Mouse (Mus musculus): ENCODE data around the gene Ttbk1.
"Not testable (repeated sequence)": the region's sequence is repeated elsewhere in the genome, so short reads cannot be mapped to it uniquely, and the experiment has no call there.

Ttbk1 gene

GRCm38 (mm10) chr17:46487431-46487830 lies at the start of gene Ttbk1:
TSS of gene Ttbk1 (minus strand) at chr17:46487675.
- no peak for DNase-seq

- DNase-seq = peak; percentile 57 to 78
Measured at GRCm38 (mm10) chr17:46525579-46526307, 38.3 kb upstream of the Ttbk1 start.

DNA sequence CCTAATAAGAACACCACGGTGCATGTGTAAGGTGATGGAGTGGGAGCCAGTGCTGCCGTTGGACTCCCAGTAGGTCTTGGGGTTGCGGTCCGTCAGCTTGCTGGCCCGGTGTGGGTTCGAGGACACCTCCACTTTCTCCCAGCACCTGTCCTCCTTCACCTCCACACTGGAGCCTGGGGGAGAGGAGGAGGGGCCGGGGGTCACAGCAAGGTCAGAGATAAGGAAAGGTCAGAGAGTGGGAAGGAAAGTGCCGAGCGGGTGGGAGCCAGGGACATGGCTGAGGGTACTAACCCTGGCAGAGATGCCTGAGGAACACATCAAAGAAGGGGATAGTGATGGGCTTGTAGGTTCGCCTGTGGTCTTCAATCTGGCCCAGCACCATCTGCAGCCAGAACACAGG lies 37.6 kb upstream of the Ttbk1 start:
- no peak for DNase-seq

DNA sequence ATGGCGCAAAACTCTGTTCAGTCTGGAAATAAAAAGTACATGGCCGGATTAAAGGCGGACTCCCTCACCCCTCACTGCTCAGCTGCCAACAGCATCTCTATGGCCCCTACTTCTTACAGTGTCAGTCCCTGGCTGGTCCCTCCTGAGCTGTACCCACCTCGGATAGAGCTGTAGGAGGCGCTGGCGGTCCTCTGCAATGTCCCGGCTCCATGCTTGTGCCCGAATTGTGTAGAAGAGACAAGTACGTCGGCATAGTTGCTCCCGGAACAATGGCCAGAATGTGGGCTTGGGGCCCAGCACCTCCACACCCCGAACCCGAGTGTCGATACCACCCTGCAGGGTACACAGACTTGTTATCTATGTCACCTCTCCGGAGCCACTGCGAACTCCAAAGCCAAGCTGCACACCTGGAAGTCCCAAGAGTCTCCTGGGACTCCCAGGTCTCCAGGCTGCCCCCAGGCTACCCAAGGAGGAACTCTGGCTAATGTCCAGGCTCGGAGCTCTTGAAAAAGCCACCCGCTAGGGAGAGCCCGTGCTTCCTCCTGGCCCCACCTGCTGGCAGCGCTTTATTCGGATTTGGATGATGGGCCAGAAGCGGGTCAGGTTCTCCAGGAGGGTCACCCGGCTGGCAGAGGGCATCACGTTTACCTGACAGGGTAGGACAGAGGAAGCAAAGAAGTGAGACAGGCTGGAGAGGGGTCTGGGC lies 34.6 kb upstream of the Ttbk1 start:
- peak; percentile 30 to 59 for DNase-seq

DNA sequence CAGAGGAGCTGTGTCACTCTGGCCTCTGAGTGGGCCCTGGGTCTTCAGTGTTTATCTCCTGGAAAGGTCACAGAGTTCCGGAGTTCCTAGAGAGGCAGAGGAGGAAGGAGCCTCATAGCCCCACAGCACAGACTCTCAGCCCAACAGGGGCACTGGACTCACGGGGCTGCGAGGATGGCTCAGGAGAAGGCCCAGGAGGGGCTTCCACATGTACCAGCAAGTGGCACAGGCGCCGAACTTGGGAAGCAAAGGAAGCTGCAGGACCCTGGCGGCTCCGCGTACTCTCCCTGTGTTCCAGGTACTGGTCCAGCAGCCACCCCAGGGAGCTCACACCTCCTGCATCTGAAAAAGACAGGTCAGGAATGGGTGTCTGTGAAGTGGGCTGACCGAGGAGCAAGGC lies 33.7 kb upstream of the Ttbk1 start:
- DNase-seq = no peak

DNA sequence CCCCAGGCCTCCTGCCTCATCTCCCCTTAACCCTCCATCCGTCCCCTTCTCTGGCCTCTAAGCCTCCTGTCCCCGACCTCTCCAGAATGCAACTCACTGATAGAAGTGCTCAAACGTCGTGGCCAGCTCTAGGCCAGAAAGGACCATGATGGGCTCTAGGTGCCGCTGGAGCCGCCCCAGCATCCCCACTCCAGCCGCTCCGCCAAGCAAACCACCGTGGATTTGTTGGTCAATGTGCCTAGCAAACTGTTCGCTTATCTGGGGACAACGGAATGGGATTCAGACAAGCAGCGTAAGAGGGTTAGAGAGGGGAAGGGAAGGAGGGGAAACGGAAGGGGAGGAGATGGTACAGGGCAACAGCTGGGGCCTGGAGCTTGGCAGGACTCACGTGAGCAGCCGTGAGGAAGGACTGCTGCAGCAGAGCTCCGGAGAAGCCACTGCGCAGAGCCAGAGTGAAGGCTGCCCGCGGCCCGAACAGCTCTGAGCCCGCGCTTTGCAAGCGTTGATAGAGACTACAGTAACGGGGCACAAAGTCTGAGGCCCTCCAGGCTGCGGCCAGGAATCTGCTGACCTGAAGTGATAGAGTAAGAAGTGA lies 33.0 kb upstream of the Ttbk1 start:
- no peak for DNase-seq

DNA sequence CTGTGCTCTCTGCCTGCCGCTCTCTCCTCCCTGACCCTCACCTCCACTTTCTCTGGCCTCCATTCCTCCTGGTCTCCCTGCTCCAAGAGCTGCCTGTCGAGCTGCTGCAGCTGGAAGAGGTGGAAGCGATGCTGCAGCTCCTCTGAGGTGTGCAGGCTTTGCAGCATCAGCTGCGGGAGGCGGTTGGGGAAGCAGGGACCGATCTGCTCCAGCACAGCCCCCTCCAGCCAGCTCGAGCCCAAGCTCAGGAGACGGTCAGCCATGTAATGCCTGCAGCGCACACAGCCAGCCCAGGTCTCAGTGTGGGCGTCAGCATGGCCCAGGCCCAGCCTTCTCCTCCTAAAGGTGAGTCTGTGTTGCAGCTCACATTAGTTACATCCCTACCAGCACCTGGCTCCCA lies 32.5 kb upstream of the Ttbk1 start:
- no peak for DNase-seq

- no peak for DNase-seq
Measured at GRCm38 (mm10) chr17:46513329-46513728, 25.9 kb upstream of the Ttbk1 start.

GRCm38 (mm10) chr17:46511059-46511710 lies 23.7 kb upstream of the Ttbk1 start:
- DNase-seq = no peak

DNA sequence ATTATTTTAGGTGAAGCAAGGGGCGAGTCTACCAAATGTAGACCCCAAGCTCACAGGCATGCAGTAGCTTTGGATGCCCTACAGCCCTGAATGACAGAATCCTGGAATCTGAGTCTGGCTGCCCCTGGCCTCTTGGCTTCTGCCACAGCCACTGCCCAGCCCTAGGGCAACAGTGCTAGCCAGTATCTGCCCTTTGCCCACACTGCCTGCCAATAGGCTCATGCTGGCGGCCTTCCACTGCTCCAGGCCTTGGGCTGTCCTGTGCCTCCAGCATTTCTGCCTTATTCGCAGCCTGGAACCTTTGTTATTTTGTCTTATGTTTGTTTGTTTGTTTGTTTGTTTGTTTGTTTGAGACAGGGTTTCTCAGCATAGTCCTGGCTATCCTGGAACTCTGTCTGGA lies 18.1 kb upstream of the Ttbk1 start:
- no peak for DNase-seq

DNA sequence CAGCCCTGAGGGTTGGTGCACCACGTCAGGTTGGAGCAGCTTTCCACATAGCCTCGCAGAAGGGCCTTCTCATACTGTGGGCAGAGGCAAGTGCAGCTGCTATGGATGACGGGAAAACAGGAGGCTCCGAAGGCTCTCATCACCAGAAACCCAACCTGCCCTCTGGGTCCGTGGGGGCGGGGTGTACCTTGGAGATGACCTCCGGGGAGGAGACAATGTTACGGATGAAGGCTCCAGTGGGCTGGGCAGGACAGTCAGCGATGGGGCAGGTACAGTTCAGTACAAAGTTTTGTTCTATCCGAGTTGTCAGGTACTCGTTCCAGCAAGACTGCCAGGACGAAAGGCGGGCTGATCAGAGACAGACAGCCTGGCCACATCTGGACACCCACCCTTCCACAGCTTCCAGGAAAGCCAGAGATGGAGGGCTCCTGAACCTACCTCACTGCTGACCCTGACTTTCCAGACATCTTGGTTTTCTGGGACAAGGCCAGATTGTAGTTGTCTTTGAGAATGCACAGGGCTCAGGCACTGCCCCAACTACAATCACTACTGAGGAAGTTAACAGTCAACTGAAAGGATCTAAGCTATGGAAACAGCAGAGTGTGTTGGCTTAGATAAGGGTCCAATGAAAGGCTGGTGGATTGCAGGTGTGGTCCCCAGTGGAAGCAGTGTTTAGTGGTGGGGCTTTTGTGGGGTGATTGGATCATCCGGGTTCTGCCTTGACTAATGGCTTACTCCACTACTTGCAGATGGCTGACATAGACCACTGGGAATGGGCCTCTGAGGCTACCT lies 16.6 kb upstream of the Ttbk1 start:
- no peak for DNase-seq

DNA sequence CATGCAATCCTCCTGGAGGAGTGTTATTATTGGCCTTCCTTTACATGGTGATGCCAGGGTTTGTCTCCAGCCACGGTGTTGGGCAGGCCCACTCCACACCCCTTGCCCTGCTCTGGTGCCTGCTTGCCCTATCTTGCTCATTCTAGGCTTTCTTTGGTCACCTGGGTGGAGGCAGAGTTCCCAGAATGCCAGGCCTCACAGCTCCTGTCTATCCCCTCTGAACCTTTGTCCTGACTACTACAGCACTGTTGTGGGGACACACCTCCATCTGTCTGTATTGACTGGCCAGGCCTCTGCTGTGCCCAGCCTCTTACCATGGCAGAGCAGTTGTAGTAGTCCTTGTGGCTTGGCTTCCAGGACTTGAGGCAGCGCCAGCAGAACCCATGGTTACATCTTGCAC lies 15.3 kb upstream of the Ttbk1 start:
- no peak for DNase-seq

DNA sequence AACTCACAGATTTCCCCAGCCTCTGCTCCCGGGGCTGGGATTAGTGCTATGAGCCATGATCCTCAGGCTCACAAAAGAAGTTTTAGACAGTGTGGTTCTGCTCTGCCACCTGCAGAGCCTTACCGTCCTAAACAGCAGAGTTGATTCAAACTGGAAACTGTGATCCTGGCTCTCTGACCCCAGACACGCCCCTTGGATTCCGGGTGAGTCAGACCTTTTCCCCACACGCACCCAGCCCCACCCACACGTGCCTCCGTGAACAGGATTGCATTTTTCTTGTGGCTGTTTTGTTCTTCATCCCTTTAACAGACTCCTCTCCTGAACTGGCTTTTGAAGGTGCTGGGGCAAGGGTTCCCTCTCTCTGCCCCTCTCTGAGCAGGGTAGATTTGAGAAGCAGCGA lies 10.5 kb upstream of the Ttbk1 start:
- DNase-seq = no peak

DNA sequence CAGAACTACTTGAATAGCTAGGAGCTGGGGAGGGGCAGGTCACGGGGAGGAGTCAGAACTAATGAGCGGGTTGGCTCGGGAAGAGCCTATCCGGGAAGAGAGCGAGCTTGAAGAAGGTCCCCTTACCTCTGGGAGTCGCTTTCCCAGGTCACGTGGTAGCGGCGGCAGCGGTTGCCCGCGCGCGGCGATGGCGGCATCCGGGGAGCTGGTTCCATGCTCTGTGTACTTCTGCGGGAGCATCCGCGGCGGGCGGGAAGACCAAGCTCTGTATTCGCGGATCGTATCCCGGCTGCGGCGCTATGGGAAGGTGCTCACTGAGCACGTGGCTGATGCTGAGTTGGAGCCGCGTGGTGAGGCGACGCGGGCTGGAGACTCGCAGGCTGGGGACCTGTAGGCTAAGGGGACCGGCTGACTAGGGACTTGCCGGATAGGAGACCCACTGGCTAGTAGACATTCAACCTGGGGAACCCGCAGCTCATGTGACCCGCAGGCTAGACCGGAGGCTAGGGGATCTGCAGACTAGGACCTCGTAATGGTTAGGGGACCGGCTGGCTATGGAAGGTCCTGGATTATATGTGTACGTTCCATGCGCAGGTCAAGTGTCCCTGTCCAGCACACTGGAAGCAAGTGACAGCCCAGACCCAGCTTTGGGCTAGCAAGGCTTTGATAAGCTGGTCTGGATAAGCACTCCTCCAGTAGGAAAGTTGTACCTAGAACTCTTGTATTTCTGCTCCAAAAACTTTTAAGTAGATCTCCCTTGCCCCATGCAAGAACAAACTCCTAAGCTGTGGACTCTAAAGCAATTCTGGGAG lies 9.4 kb upstream of the Ttbk1 start, which contains the start of gene Dnph1:
Dnph1 (plus strand) TSS at position 89 of the 812 bp plus-strand sequence.
- peak; percentile 86 to 88 for DNase-seq

- DNase-seq = not testable (repeated sequence)
Measured at GRCm38 (mm10) chr17:46496081-46496480, 8.6 kb upstream of the Ttbk1 start.

- DNase-seq = peak in 1 of 2 experiments; percentile 13
Measured at GRCm38 (mm10) chr17:46495486-46495885, 8.0 kb upstream of the Ttbk1 start.

DNA sequence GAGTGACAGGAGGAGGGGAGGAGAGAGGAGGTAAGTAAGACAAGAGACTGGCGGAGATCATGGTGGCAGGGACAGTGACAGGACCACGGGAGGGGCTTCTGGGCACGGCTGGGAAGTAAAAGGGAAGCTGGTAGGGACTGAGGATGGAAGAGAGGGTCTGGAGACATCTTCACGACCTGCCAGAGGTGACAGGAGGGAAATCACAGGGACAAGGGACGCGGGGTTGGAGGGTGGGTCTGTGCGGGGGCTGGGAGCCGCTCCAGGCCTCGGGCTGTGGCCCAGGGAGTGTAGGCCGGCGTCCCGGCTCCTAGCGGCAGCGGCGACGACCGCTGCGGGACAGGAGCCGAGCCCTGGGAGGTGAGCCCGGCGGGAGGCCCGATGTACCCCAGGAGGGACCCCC lies 480 bp downstream of the Ttbk1 start:
- no peak for DNase-seq

- no peak for DNase-seq
Measured at GRCm38 (mm10) chr17:46484461-46484875, 3.0 kb downstream of the Ttbk1 start.

DNA sequence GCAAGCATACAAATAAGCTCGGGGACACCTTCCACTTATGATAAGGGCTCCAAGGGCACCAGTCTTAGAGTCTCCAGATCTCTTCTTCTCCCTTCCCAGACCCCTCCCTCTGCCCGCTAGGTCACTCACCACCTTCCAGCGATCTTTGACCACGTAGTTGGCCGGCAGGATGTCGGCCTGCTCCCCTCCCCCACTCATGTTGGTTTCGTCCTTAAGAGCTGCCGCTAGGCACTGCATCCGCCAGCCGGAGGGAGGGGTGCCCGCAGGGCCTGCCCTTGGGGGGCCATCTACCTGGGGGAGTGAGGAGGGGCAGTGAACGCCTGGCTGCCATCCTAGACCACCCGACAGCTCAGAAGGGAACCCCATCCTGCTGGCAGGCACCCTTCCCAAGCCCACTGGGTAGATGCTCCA lies 3.4 kb downstream of the Ttbk1 start:
- peak; percentile 8 to 18 for DNase-seq

DNA sequence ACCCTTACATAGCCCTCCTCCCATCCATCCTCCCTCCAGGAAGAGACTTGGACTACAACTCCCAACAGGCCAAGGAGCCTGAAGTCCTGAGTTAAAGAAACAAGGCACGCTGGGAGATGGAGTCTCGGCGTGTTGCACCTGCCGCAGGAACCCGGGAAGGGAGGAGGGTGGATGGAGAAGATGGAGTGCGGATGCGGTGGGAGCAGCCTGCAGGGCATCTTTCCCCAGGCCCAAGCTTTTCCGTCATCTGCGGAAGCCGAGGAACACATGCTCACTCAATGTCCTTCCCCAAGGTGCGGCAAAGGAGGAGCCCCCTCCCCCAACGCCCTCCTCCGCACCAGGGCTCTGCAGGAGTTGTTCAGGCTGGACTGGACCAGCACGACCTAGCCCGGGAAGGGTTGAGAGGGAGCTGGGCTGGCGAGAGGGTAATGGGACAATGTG lies 3.9 kb downstream of the Ttbk1 start:
- peak; percentile 33 to 36 for DNase-seq

DNA sequence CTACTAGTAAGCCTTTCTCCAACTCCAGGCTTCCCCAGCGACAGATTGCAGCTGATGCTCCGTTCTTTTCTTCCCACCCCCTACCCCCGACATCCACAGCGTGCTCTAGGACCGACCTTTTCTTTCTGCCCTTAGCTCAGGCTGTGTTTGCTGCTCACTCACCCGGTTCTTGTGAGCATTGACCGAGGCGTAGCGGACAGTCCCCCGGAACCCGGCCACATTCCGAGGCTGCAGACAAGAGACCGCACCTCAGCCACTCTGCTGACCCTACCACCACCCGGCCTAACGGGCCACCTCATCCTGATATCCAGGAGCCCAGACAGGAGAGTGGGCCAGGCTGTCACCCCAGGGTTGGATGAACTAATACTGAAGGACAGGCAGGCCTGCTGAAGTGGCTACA lies 10.2 kb downstream of the Ttbk1 start:
- no peak for DNase-seq

DNA sequence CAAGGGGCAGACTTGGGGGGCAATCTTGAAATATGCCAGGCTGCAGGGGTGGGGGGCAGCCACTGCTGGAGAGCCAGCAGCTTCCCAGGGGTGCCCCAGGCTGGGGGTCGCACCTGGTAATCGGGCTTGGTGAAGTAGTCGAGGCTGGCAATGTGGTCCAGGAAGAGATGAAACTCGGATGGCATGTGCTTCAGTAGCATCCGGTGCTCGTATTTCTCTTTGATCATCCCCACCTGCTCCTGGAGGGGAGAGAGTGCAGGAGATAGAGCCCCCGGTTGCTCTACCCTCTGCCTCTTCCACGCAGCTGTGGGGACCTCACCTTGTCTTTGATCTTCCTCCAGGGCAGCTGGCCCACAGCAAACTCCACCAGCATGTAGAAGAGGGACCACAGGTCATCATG lies 10.9 kb downstream of the Ttbk1 start:
- no peak for DNase-seq

All from lung, adult 18-20 months (tissue).